Mouse (Mus musculus) CD8-positive naive resting alpha-beta T cell, adult 2 months (primary cell): ENCODE results near the gene Tnfrsf25.

Experiments used
- DNase-seq, 2 experiments: peaks; one replicate each; pipeline ENCODE4 v3.0.0; 2022; ENCODE audit warnings: low read depth in 2 of 2, low spot score in 2 of 2

Gene Tnfrsf25

GRCm38 (mm10) chr4:152115921-152116612 lies at the start of gene Tnfrsf25:
Gene Tnfrsf25 (plus strand): TSS chr4:152115934.
- DNase-seq = peak in 1 of 2 experiments; percentile 35

- no peak for DNase-seq
These were observed 48.5 kb upstream of the Tnfrsf25 start for GRCm38 (mm10) chr4:152067280-152067679.

- DNase-seq = no peak
These were observed 47.5 kb upstream of the Tnfrsf25 start for GRCm38 (mm10) chr4:152068166-152068724.

- DNase-seq = no peak
These were observed 46.5 kb upstream of the Tnfrsf25 start for GRCm38 (mm10) chr4:152069245-152069644.

GRCm38 (mm10) chr4:152070494-152071396 lies 45.0 kb upstream of the Tnfrsf25 start:
- no peak for DNase-seq

- DNase-seq = no peak
These were observed 43.6 kb upstream of the Tnfrsf25 start, which contains the start of gene Plekhg5 for GRCm38 (mm10) chr4:152072121-152072601. Gene Plekhg5 (plus strand): TSS chr4:152072498.

- DNase-seq = no peak
These were observed 43.1 kb upstream of the Tnfrsf25 start for GRCm38 (mm10) chr4:152072655-152073054.

GRCm38 (mm10) chr4:152073715-152074114 lies 42.0 kb upstream of the Tnfrsf25 start:
- no peak for DNase-seq

- no peak for DNase-seq
These were observed 41.2 kb upstream of the Tnfrsf25 start for GRCm38 (mm10) chr4:152074548-152074947.

GRCm38 (mm10) chr4:152077191-152077590 lies 38.5 kb upstream of the Tnfrsf25 start:
- DNase-seq = no peak

GRCm38 (mm10) chr4:152078105-152078530 lies 37.6 kb upstream of the Tnfrsf25 start:
- no peak for DNase-seq

GRCm38 (mm10) chr4:152079261-152079660 lies 36.5 kb upstream of the Tnfrsf25 start:
- DNase-seq = no peak

- no peak for DNase-seq
These were observed 35.8 kb upstream of the Tnfrsf25 start for GRCm38 (mm10) chr4:152079931-152080330.

- DNase-seq = no peak
These were observed 32.0 kb upstream of the Tnfrsf25 start for GRCm38 (mm10) chr4:152083611-152084220.

GRCm38 (mm10) chr4:152084616-152085015 lies 31.1 kb upstream of the Tnfrsf25 start:
- DNase-seq = no peak

GRCm38 (mm10) chr4:152086505-152087210 lies 29.1 kb upstream of the Tnfrsf25 start:
- DNase-seq = peak; percentile 16 to 31

- no peak for DNase-seq
These were observed 28.3 kb upstream of the Tnfrsf25 start for GRCm38 (mm10) chr4:152087211-152088081.

- DNase-seq = no peak
These were observed 27.6 kb upstream of the Tnfrsf25 start for GRCm38 (mm10) chr4:152088133-152088532.

- DNase-seq = no peak
These were observed 27.1 kb upstream of the Tnfrsf25 start for GRCm38 (mm10) chr4:152088556-152089120.
